Mouse (Mus musculus): ENCODE measurements around the gene Dnah12. TPM values are rescaled to one million over a fixed set of nuclear protein-coding genes. Genes with fewer than 3 reads are reported as not detected.
"Not testable (repeated sequence)": the region's sequence is repeated elsewhere in the genome, so short reads cannot be mapped to it uniquely, and the experiment has no call there.

The Dnah12 gene
- polyA plus RNA-seq, 1 experiment: 0.04 TPM

- Histone ChIP-seq H3K4me3 (ENCODE audit: insufficient read depth, low read length) (no peak overlapping the region), H3K4me1 (ENCODE audit: control insufficient read depth, insufficient read depth, low read length) (no peaks in the 10 kb centered on the region), H3K27ac (ENCODE audit: insufficient read depth, low read depth, low read length) (no peak overlapping the region)
- TF ChIP-seq POLR2A (IDR thresholded peaks at IDR 0.05; ENCODE audit: borderline replicate concordance, low read depth, low read length): no peak
- TF ChIP-seq CTCF (IDR thresholded peaks at IDR 0.05; ENCODE audit: low read depth, low read length): no peak
Observed at GRCm38 (mm10) chr14:26907401-26907800, 214.3 kb downstream of the Dnah12 start.

- H3K27ac ChIP-seq (ENCODE audit: insufficient read depth, low read depth, low read length); H3K4me3 ChIP-seq (ENCODE audit: insufficient read depth, low read length); H3K4me1 ChIP-seq (ENCODE audit: control insufficient read depth, insufficient read depth, low read length): not testable (repeated sequence)
Observed at GRCm38 (mm10) chr14:26910461-26910860, 217.4 kb downstream of the Dnah12 start.

GRCm38 (mm10) chr14:26911201-26911600 lies 218.1 kb downstream of the Dnah12 start:
- Histone ChIP-seq H3K4me1 (ENCODE audit: control insufficient read depth, insufficient read depth, low read length) (no peaks in the 10 kb centered on the region), H3K4me3 (ENCODE audit: insufficient read depth, low read length) (no peak overlapping the region), H3K27ac (ENCODE audit: insufficient read depth, low read depth, low read length) (no peak overlapping the region)
- no peak for TF ChIP-seq CTCF (IDR thresholded peaks at IDR 0.05; ENCODE audit: low read depth, low read length)
- no peak for TF ChIP-seq POLR2A (IDR thresholded peaks at IDR 0.05; ENCODE audit: borderline replicate concordance, low read depth, low read length)

- Histone ChIP-seq H3K4me3 (ENCODE audit: insufficient read depth, low read length) (no peak overlapping the region), H3K4me1 (ENCODE audit: control insufficient read depth, insufficient read depth, low read length) (no peaks in the 10 kb centered on the region), H3K27ac (ENCODE audit: insufficient read depth, low read depth, low read length) (no peak overlapping the region)
- TF ChIP-seq CTCF (IDR thresholded peaks at IDR 0.05; ENCODE audit: low read depth, low read length) (no peak), POLR2A (IDR thresholded peaks at IDR 0.05; ENCODE audit: borderline replicate concordance, low read depth, low read length) (no peak)
Observed at GRCm38 (mm10) chr14:26911826-26912225, 218.8 kb downstream of the Dnah12 start.

- no peaks in the 10 kb centered on the region for H3K4me1 ChIP-seq (ENCODE audit: control insufficient read depth, insufficient read depth, low read length)
- no peak for TF ChIP-seq CTCF (IDR thresholded peaks at IDR 0.05; ENCODE audit: low read depth, low read length)
- no peak for TF ChIP-seq POLR2A (IDR thresholded peaks at IDR 0.05; ENCODE audit: borderline replicate concordance, low read depth, low read length)
- H3K27ac ChIP-seq (ENCODE audit: insufficient read depth, low read depth, low read length): no peak overlapping the region
- no peak overlapping the region for H3K4me3 ChIP-seq (ENCODE audit: insufficient read depth, low read length)
Observed at GRCm38 (mm10) chr14:26913681-26914268, 220.7 kb downstream of the Dnah12 start.

- no peak overlapping the region for H3K27ac ChIP-seq (ENCODE audit: insufficient read depth, low read depth, low read length)
- H3K4me3 ChIP-seq (ENCODE audit: insufficient read depth, low read length): no peak overlapping the region
- H3K4me1 ChIP-seq (ENCODE audit: control insufficient read depth, insufficient read depth, low read length): no peaks in the 10 kb centered on the region
- TF ChIP-seq POLR2A (IDR thresholded peaks at IDR 0.05; ENCODE audit: borderline replicate concordance, low read depth, low read length) (no peak), CTCF (IDR thresholded peaks at IDR 0.05; ENCODE audit: low read depth, low read length) (no peak)
Observed at GRCm38 (mm10) chr14:26919310-26919709, 226.2 kb downstream of the Dnah12 start.

- no peak overlapping the region for H3K27ac ChIP-seq (ENCODE audit: insufficient read depth, low read depth, low read length)
- TF ChIP-seq POLR2A (IDR thresholded peaks at IDR 0.05; ENCODE audit: borderline replicate concordance, low read depth, low read length) (no peak), CTCF (IDR thresholded peaks at IDR 0.05; ENCODE audit: low read depth, low read length) (no peak)
- H3K4me1 ChIP-seq (ENCODE audit: control insufficient read depth, insufficient read depth, low read length): no peaks in the 10 kb centered on the region
- no peak overlapping the region for H3K4me3 ChIP-seq (ENCODE audit: insufficient read depth, low read length)
Observed at GRCm38 (mm10) chr14:26923702-26924421, 230.8 kb downstream of the Dnah12 start.

GRCm38 (mm10) chr14:26934891-26935290 lies 241.8 kb downstream of the Dnah12 start:
- no peak overlapping the region for H3K4me3 ChIP-seq (ENCODE audit: insufficient read depth, low read length)
- 0 out of 2 replicates have a peak, but pooled peaks cover 2% of the 10 kb centered on the region for H3K4me1 ChIP-seq (ENCODE audit: control insufficient read depth, insufficient read depth, low read length)
- no peak for TF ChIP-seq POLR2A (IDR thresholded peaks at IDR 0.05; ENCODE audit: borderline replicate concordance, low read depth, low read length)
- no peak for TF ChIP-seq CTCF (IDR thresholded peaks at IDR 0.05; ENCODE audit: low read depth, low read length)
- no peak overlapping the region for H3K27ac ChIP-seq (ENCODE audit: insufficient read depth, low read depth, low read length)

- Histone ChIP-seq H3K4me1 (ENCODE audit: control insufficient read depth, insufficient read depth, low read length) (0 out of 2 replicates have a peak, but pooled peaks cover 2% of the 10 kb centered on the region), H3K4me3 (ENCODE audit: insufficient read depth, low read length) (no peak overlapping the region), H3K27ac (ENCODE audit: insufficient read depth, low read depth, low read length) (no peak overlapping the region)
- TF ChIP-seq CTCF (IDR thresholded peaks at IDR 0.05; ENCODE audit: low read depth, low read length) (no peak), POLR2A (IDR thresholded peaks at IDR 0.05; ENCODE audit: borderline replicate concordance, low read depth, low read length) (no peak)
Observed at GRCm38 (mm10) chr14:26935558-26935957, 242.5 kb downstream of the Dnah12 start.

Other genes with a start within 250 kb of the Dnah12 start
- gene Slmap, start 158.3 kb upstream of the Dnah12 start, polyA plus RNA-seq (2012; ENCODE audit: insufficient read depth, insufficient read length, missing spikeins): 70.1 and 78.0 TPM in 2 replicates
- 44.3 and 50.2 TPM in 2 replicates for gene Dennd6a, start 119.4 kb upstream of the Dnah12 start, polyA plus RNA-seq (2012; ENCODE audit: insufficient read depth, insufficient read length, missing spikeins)
- gene Arf4, start 55.2 kb upstream of the Dnah12 start, polyA plus RNA-seq (2012; ENCODE audit: insufficient read depth, insufficient read length, missing spikeins): 151 and 154 TPM in 2 replicates
- 3.8 and 4.0 TPM in 2 replicates for gene Pde12, start 23.4 kb upstream of the Dnah12 start, polyA plus RNA-seq (2012; ENCODE audit: insufficient read depth, insufficient read length, missing spikeins)
- gene Asb14, start 201.3 kb downstream of the Dnah12 start, polyA plus RNA-seq (2012; ENCODE audit: insufficient read depth, insufficient read length, missing spikeins): not detected in 2 replicates

All from bone marrow macrophage, adult 2 months (primary cell).